Mouse (Mus musculus): ENCODE data around the gene Kcnk3.

Kcnk3 gene

GRCm38 (mm10) chr5:30588301-30588968 is 465 bp downstream of the Kcnk3 start:
- peak; percentile 56 for DNase-seq (ENCODE audit: low spot score)

GRCm38 (mm10) chr5:30589069-30589468 is 1.1 kb downstream of the Kcnk3 start:
- no peak for DNase-seq (ENCODE audit: low spot score)

- no peak for DNase-seq (ENCODE audit: low spot score)
Measured at GRCm38 (mm10) chr5:30589546-30589945, 1.6 kb downstream of the Kcnk3 start.

- DNase-seq (ENCODE audit: low spot score): no peak
Measured at GRCm38 (mm10) chr5:30590231-30590630, 2.3 kb downstream of the Kcnk3 start.

- no peak for DNase-seq (ENCODE audit: low spot score)
Measured at GRCm38 (mm10) chr5:30591205-30591731, 3.3 kb downstream of the Kcnk3 start.

GRCm38 (mm10) chr5:30591786-30592185 is 3.8 kb downstream of the Kcnk3 start:
- DNase-seq (ENCODE audit: low spot score): no peak

GRCm38 (mm10) chr5:30592279-30592980 is 4.5 kb downstream of the Kcnk3 start:
- DNase-seq (ENCODE audit: low spot score): no peak

GRCm38 (mm10) chr5:30593360-30593759 is 5.4 kb downstream of the Kcnk3 start:
- DNase-seq (ENCODE audit: low spot score): no peak

GRCm38 (mm10) chr5:30593811-30594504 is 6.0 kb downstream of the Kcnk3 start:
- no peak for DNase-seq (ENCODE audit: low spot score)

- peak; percentile 28 for DNase-seq (ENCODE audit: low spot score)
Measured at GRCm38 (mm10) chr5:30594953-30595560, 7.1 kb downstream of the Kcnk3 start.

GRCm38 (mm10) chr5:30601397-30601796 is 13.4 kb downstream of the Kcnk3 start:
- DNase-seq (ENCODE audit: low spot score): no peak

- DNase-seq (ENCODE audit: low spot score): no peak
Measured at GRCm38 (mm10) chr5:30603255-30603654, 15.3 kb downstream of the Kcnk3 start.

GRCm38 (mm10) chr5:30603926-30604325 is 16.0 kb downstream of the Kcnk3 start:
- no peak for DNase-seq (ENCODE audit: low spot score)

GRCm38 (mm10) chr5:30604769-30605188 is 16.8 kb downstream of the Kcnk3 start:
- no peak for DNase-seq (ENCODE audit: low spot score)

GRCm38 (mm10) chr5:30605649-30606048 is 17.7 kb downstream of the Kcnk3 start:
- DNase-seq (ENCODE audit: low spot score): no peak

GRCm38 (mm10) chr5:30606424-30607073 is 18.6 kb downstream of the Kcnk3 start:
- DNase-seq (ENCODE audit: low spot score): no peak

- DNase-seq (ENCODE audit: low spot score): no peak
Measured at GRCm38 (mm10) chr5:30609094-30609493, 21.1 kb downstream of the Kcnk3 start.

- DNase-seq (ENCODE audit: low spot score): no peak
Measured at GRCm38 (mm10) chr5:30609918-30610645, 22.1 kb downstream of the Kcnk3 start.

- no peak for DNase-seq (ENCODE audit: low spot score)
Measured at GRCm38 (mm10) chr5:30611091-30611490, 23.1 kb downstream of the Kcnk3 start.

- DNase-seq (ENCODE audit: low spot score): no peak
Measured at GRCm38 (mm10) chr5:30611689-30612088, 23.7 kb downstream of the Kcnk3 start.

GRCm38 (mm10) chr5:30612575-30612974 is 24.6 kb downstream of the Kcnk3 start:
- no peak for DNase-seq (ENCODE audit: low spot score)
